Mouse (Mus musculus): ENCODE measurements around the gene Dpt.

- TF ChIP-seq CTCF (IDR thresholded peaks at IDR 0.05; ENCODE audit: borderline replicate concordance, extremely low read depth, insufficient read depth, insufficient read length) (no peak), POLR2A (IDR thresholded peaks at IDR 0.05; ENCODE audit: borderline replicate concordance, extremely low read depth, insufficient read depth, insufficient read length, poor library complexity, severe bottlenecking) (no peak)
Measured at GRCm38 (mm10) chr1:164797746-164798285, 1.4 kb downstream of the Dpt start.

Measured in brain, embryonic 14.5 days (tissue).